Mouse (Mus musculus) thymus, postnatal 4 days (tissue): ENCODE results near the gene Hoxa7.

Experiments used
- DNase-seq: peaks from one replicate; pipeline ENCODE4 v3.0.0; 2021

Hoxa7 gene

GRCm38 (mm10) chr6:52191860-52192550, 29.6 kb downstream of the Hoxa7 start:
- peak; percentile 89 for DNase-seq

- peak; percentile 44 for DNase-seq
Measured at GRCm38 (mm10) chr6:52190906-52191810, 30.5 kb downstream of the Hoxa7 start, which contains the start of gene Hoxa4. Hoxa4 (minus strand) TSS chr6:52191753.

- DNase-seq = no peak
Measured at GRCm38 (mm10) chr6:52190410-52190809, 31.2 kb downstream of the Hoxa7 start.

- DNase-seq = no peak
Measured at GRCm38 (mm10) chr6:52189909-52190308, 31.7 kb downstream of the Hoxa7 start.

- DNase-seq = no peak
Measured at GRCm38 (mm10) chr6:52189172-52189591, 32.5 kb downstream of the Hoxa7 start.

GRCm38 (mm10) chr6:52186500-52186899, 35.2 kb downstream of the Hoxa7 start:
- DNase-seq = no peak

- no peak for DNase-seq
Measured at GRCm38 (mm10) chr6:52185834-52186233, 35.8 kb downstream of the Hoxa7 start.

- no peak for DNase-seq
Measured at GRCm38 (mm10) chr6:52185222-52185621, 36.4 kb downstream of the Hoxa7 start.

GRCm38 (mm10) chr6:52184668-52185067, 37.0 kb downstream of the Hoxa7 start:
- no peak for DNase-seq

- DNase-seq = no peak
Measured at GRCm38 (mm10) chr6:52183311-52184080, 38.2 kb downstream of the Hoxa7 start.

- DNase-seq = no peak
Measured at GRCm38 (mm10) chr6:52182793-52183192, 38.9 kb downstream of the Hoxa7 start.

GRCm38 (mm10) chr6:52182030-52182429, 39.6 kb downstream of the Hoxa7 start:
- DNase-seq = no peak

- no peak for DNase-seq
Measured at GRCm38 (mm10) chr6:52180726-52181125, 40.9 kb downstream of the Hoxa7 start.

GRCm38 (mm10) chr6:52180213-52180710, 41.4 kb downstream of the Hoxa7 start:
- no peak for DNase-seq

GRCm38 (mm10) chr6:52179690-52180089, 42.0 kb downstream of the Hoxa7 start:
- DNase-seq = no peak

GRCm38 (mm10) chr6:52178918-52179665, 42.6 kb downstream of the Hoxa7 start:
- DNase-seq = no peak

GRCm38 (mm10) chr6:52177806-52178205, 43.8 kb downstream of the Hoxa7 start:
- DNase-seq = no peak

GRCm38 (mm10) chr6:52177061-52177735, 44.5 kb downstream of the Hoxa7 start, which contains the start of gene 5730596B20Rik:
5730596B20Rik (plus strand) TSS chr6:52177498.
- DNase-seq = no peak

GRCm38 (mm10) chr6:52176391-52176790, 45.3 kb downstream of the Hoxa7 start:
- no peak for DNase-seq

- DNase-seq = no peak
Measured at GRCm38 (mm10) chr6:52175864-52176263, 45.8 kb downstream of the Hoxa7 start.

GRCm38 (mm10) chr6:52174968-52175751, 46.5 kb downstream of the Hoxa7 start:
- no peak for DNase-seq
